Mouse (Mus musculus): ENCODE results near the gene Mia. TPM values are rescaled to one million over a fixed set of nuclear protein-coding genes. Genes with fewer than 3 reads are reported as not detected.
A peak's percentile ranks its signal among the peaks of the same experiment; 100 is the strongest.

Gene Mia
- polyA plus RNA-seq, 1 experiment from 2014 or later: 9.3 TPM

DNA sequence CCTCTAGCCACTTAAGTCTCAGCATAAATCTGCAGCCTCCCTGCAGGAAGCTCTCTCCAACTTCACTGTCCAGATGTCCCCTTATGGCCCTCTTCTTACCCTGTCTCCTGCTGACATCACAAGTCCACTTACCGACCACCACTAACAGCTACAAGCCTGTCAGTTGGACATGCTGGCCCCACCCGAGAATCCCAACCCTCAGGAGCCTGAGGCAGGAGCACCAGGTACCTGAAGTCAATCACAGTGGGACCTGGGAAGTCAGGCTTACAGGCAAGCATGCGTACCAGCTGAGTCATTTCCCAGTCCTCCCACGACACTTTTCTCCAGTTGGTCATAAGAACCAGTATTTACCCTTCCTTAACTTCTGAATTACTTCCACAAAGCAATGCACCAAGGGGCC lies 12.8 kb upstream of the Mia start:
- peaks cover 40% of the 10 kb centered on the region for H3K36me3 ChIP-seq (ENCODE audit: control insufficient read depth, insufficient read depth, low read length)
- WGBS: 70% methylated on average over 4 of the region's 4 CpGs

DNA sequence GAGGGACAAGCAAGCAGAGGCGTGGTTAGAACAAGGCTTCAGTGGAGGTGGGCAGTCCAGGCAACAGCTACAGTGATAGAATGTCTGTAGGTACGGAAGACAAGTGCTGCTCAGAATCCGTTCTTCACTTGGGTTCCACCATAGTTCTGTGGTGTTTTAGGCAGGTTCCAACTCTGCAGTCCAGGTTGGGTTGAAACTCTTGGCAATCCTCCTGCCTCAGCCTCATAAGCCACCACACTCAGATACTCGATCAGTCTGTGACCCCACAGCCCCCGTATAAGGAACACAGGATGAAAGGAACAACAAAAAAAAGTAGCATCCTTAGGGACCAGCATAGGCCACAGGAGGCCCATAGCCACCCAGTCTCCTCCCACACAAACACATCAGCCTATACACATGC lies 11.5 kb upstream of the Mia start:
- Histone ChIP-seq H3K27me3 (ENCODE audit: control insufficient read depth, insufficient read depth, low read length) (no peaks in the 10 kb centered on the region), H3K4me3 (replicated peaks; ENCODE audit: low read length) (no peak overlapping the region), H3K4me2 (ENCODE audit: low read depth, low read length) (no peak overlapping the region), H3K4me1 (ENCODE audit: control insufficient read depth, insufficient read depth, low read length) (peaks cover 8% of the 10 kb centered on the region), H3K36me3 (ENCODE audit: control insufficient read depth, insufficient read depth, low read length) (peaks cover 49% of the 10 kb centered on the region), H3K9me3 (replicated peaks; ENCODE audit: control insufficient read depth, low read length) (no peaks in the 10 kb centered on the region), H3K9ac (ENCODE audit: low read length) (no peak overlapping the region), H3K27ac (ENCODE audit: low read length) (no peak overlapping the region)
- ATAC-seq (ENCODE audit: insufficient read depth, low FRiP score): no peak
- WGBS: 93% methylated on average over 5 of the region's 5 CpGs

More for the DNA sequence above, 12.8 kb upstream of the Mia start:
- no peak overlapping the region for H3K27ac ChIP-seq (ENCODE audit: low read length)
- peak overlapping the region; percentile 27; the same call in 1 of the 2 replicates for H3K9ac ChIP-seq (ENCODE audit: low read length)
- H3K27me3 ChIP-seq (ENCODE audit: control insufficient read depth, insufficient read depth, low read length): no peaks in the 10 kb centered on the region
- H3K4me1 ChIP-seq (ENCODE audit: control insufficient read depth, insufficient read depth, low read length): peaks cover 8% of the 10 kb centered on the region
- H3K4me2 ChIP-seq (ENCODE audit: low read depth, low read length): no peak overlapping the region
- H3K9me3 ChIP-seq (replicated peaks; ENCODE audit: control insufficient read depth, low read length): no peaks in the 10 kb centered on the region
- no peak for ATAC-seq (ENCODE audit: insufficient read depth, low FRiP score)
- no peak overlapping the region for H3K4me3 ChIP-seq (replicated peaks; ENCODE audit: low read length)

DNA sequence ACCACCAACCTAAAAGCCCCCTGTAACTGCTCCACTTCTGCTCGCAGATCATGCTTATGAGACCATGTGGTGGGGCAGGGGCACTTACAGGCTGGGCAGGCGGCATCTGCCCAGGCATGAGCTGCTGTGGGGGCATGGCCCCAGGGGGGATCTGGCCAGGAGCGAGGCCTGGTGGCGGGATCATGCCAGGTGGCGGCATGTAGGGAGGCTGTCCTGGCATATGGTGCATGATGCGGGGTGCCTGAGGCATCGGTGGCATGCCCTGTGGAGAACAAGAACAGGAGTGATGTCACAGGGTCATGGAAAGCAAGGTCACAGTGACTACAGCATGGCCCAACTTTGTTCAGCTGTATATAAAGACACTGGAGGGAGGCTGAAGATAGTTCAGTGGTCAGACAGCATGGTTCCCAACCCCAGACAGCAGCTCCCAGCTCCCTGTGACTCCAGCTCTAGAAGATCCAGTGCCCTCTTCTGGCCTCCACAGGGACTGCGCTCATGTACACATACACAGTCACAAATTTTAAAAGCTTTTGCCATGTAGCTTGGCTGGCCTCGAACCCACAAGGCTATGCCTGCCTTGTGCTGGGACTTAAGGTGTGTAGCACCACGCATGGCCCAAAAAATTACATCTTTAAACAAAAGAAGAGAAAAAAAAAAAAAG lies 8.4 kb upstream of the Mia start:
- no peaks in the 10 kb centered on the region for H3K27me3 ChIP-seq (ENCODE audit: control insufficient read depth, insufficient read depth, low read length)
- H3K9ac ChIP-seq (ENCODE audit: low read length): no peak overlapping the region
- peaks cover 1% of the 10 kb centered on the region for H3K4me1 ChIP-seq (ENCODE audit: control insufficient read depth, insufficient read depth, low read length)
- H3K36me3 ChIP-seq (ENCODE audit: control insufficient read depth, insufficient read depth, low read length): peaks cover 70% of the 10 kb centered on the region
- no peak overlapping the region for H3K27ac ChIP-seq (ENCODE audit: low read length)
- ATAC-seq (ENCODE audit: insufficient read depth, low FRiP score): no peak
- no peak overlapping the region for H3K4me3 ChIP-seq (replicated peaks; ENCODE audit: low read length)
- H3K4me2 ChIP-seq (ENCODE audit: low read depth, low read length): no peak overlapping the region
- no peaks in the 10 kb centered on the region for H3K9me3 ChIP-seq (replicated peaks; ENCODE audit: control insufficient read depth, low read length)
- 97% methylated on average over 10 of the region's 10 CpGs for WGBS

DNA sequence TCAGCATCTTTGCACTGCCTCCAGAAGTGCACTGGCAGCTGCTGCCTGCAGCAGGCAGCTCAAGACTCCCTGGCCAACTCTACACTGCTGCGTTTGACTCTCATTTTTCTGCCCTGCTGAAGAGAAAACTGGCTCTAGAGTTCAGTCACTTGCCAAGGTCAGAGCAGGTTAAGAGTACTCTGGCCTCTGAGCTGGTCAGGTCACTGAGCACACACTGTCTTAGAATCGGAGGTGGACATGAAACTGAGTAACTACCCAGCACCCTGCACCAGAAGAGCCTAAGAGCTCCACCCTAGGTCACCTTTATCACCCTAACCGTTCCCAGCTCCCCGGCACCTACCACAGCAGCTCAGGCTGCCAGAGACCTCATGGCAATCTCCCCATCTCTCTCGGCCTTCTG lies 5.0 kb upstream of the Mia start:
- H3K36me3 ChIP-seq (ENCODE audit: control insufficient read depth, insufficient read depth, low read length): peaks cover 56% of the 10 kb centered on the region

DNA sequence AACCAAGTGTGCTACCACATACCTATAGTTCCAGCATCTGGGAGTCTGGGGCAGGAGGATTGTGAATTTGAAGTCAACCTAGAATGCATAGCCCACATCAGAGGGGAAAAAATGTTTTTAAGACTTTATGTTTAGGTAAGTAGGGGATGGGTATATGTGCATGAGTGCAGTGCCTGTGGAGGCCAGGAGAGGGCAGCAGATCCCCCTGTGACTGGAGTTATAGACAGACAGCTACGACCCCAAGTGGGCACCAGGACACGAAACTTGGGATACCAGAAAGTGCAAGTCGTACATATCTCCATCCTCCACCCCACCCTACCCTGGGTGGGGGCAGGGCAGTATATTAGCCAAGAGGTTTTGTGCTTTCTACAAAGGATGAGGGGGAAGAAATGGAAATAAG lies 4.0 kb upstream of the Mia start:
- WGBS: 73% methylated on average over 3 of the region's 3 CpGs
- ATAC-seq (ENCODE audit: insufficient read depth, low FRiP score): no peak
- no peaks in the 10 kb centered on the region for H3K27me3 ChIP-seq (ENCODE audit: control insufficient read depth, insufficient read depth, low read length)
- no peaks in the 10 kb centered on the region for H3K9me3 ChIP-seq (replicated peaks; ENCODE audit: control insufficient read depth, low read length)
- H3K36me3 ChIP-seq (ENCODE audit: control insufficient read depth, insufficient read depth, low read length): peaks cover 45% of the 10 kb centered on the region
- H3K4me1 ChIP-seq (ENCODE audit: control insufficient read depth, insufficient read depth, low read length): no peaks in the 10 kb centered on the region
- H3K4me3 ChIP-seq (replicated peaks; ENCODE audit: low read length): no peak overlapping the region
- no peak overlapping the region for H3K9ac ChIP-seq (ENCODE audit: low read length)
- no peak overlapping the region for H3K4me2 ChIP-seq (ENCODE audit: low read depth, low read length)
- no peak overlapping the region for H3K27ac ChIP-seq (ENCODE audit: low read length)

More for the DNA sequence above, 5.0 kb upstream of the Mia start:
- Histone ChIP-seq H3K4me2 (ENCODE audit: low read depth, low read length) (no peak overlapping the region), H3K27me3 (ENCODE audit: control insufficient read depth, insufficient read depth, low read length) (no peaks in the 10 kb centered on the region), H3K4me1 (ENCODE audit: control insufficient read depth, insufficient read depth, low read length) (no peaks in the 10 kb centered on the region), H3K4me3 (replicated peaks; ENCODE audit: low read length) (no peak overlapping the region), H3K27ac (ENCODE audit: low read length) (no peak overlapping the region), H3K9me3 (replicated peaks; ENCODE audit: control insufficient read depth, low read length) (no peaks in the 10 kb centered on the region), H3K9ac (ENCODE audit: low read length) (no peak overlapping the region)
- no peak for ATAC-seq (ENCODE audit: insufficient read depth, low FRiP score)
- 89% methylated on average over 5 of the region's 5 CpGs for WGBS

DNA sequence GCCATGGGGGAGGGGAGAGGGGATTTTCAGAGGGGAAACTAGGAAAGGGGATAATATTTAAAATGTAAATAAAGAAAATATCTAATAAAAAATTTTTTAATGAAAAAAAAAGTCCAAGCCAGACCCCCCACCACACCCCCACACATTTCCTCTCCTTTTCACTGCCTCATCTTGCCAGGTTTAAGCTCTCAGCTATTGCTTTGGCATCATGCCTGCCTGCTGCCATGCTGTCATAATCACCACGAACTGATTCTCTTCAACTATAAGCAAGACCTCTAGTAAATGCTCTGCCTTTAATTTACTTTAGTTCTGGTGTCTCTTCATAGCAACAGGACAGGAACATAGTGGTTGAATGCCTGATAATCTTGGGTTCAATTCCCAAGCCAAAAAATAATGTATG lies 1.5 kb upstream of the Mia start:
- Histone ChIP-seq H3K9ac (ENCODE audit: low read length) (no peak overlapping the region), H3K9me3 (replicated peaks; ENCODE audit: control insufficient read depth, low read length) (no peaks in the 10 kb centered on the region), H3K27ac (ENCODE audit: low read length) (no peak overlapping the region), H3K4me2 (ENCODE audit: low read depth, low read length) (no peak overlapping the region), H3K4me3 (replicated peaks; ENCODE audit: low read length) (no peak overlapping the region), H3K27me3 (ENCODE audit: control insufficient read depth, insufficient read depth, low read length) (no peaks in the 10 kb centered on the region), H3K4me1 (ENCODE audit: control insufficient read depth, insufficient read depth, low read length) (peaks cover 11% of the 10 kb centered on the region), H3K36me3 (ENCODE audit: control insufficient read depth, insufficient read depth, low read length) (peaks cover 24% of the 10 kb centered on the region)
- WGBS: 66% methylated on average over 1 of the region's 1 CpGs
- ATAC-seq (ENCODE audit: insufficient read depth, low FRiP score): no peak

DNA sequence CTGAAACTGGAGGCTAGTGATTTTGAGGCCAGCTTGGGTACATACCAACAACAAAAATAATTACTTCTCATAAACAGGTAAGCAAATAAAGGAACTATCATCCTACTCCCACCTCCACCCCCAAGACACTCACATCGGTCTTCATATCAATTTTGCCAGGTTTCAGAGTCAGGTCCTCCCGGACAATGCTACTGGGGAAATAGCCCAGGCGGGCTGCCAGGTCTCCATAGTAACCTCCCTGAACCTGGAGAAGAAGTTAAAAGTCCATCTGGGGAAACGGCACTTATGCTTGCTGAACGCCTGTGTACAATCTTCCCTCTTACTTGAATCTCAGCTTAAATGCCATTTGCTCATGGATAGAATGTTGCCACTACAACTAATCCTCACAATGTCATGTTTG lies 921 bp downstream of the Mia start:
- WGBS: 52% methylated on average over 5 of the region's 5 CpGs
- peaks cover 8% of the 10 kb centered on the region for H3K36me3 ChIP-seq (ENCODE audit: control insufficient read depth, insufficient read depth, low read length)
- no peaks in the 10 kb centered on the region for H3K9me3 ChIP-seq (replicated peaks; ENCODE audit: control insufficient read depth, low read length)
- ATAC-seq (ENCODE audit: insufficient read depth, low FRiP score): no peak
- H3K4me2 ChIP-seq (ENCODE audit: low read depth, low read length): no peak overlapping the region
- H3K4me1 ChIP-seq (ENCODE audit: control insufficient read depth, insufficient read depth, low read length): peaks cover 11% of the 10 kb centered on the region
- H3K27ac ChIP-seq (ENCODE audit: low read length): peak overlapping the region; percentile 97; the same call in 1 of the 2 replicates
- H3K9ac ChIP-seq (ENCODE audit: low read length): no peak overlapping the region
- H3K4me3 ChIP-seq (replicated peaks; ENCODE audit: low read length): no peak overlapping the region
- H3K27me3 ChIP-seq (ENCODE audit: control insufficient read depth, insufficient read depth, low read length): no peaks in the 10 kb centered on the region

DNA sequence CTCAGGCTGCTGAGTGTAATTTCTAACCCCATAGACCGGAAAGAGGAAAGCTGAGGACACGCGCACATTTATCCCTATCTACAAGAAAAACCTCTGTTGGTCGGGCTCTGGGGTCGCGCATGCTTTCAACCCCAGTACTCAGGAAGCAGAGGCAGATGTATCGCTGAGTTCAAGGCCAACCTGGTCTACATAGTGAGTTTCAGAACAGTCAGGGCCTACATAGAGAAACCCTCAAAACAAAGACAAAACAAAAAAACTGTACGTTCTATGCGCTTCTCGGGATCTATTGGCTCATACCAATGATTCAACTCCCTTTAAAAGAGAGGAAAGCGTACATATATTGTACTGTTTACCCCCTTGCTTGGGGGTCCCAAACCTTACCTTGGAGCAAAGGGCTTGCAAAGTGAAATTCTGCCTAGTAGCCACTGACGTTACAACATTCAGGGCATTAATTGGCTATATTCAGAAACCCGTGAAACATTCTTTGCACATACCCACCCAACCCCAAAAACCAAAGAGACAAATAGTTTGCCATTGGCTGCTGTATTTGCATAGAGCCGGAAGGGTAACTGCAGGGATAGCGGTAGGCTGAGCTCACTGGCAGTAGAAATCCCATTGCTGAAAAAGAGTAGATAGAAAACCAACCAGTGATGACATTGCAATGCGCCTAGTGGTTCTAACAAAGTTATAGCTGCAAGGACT lies 1.6 kb downstream of the Mia start:
- peaks cover 11% of the 10 kb centered on the region for H3K4me1 ChIP-seq (ENCODE audit: control insufficient read depth, insufficient read depth, low read length)
- H3K27ac ChIP-seq (ENCODE audit: low read length): peak overlapping the region; percentile 97
- H3K27me3 ChIP-seq (ENCODE audit: control insufficient read depth, insufficient read depth, low read length): no peaks in the 10 kb centered on the region
- no peaks in the 10 kb centered on the region for H3K9me3 ChIP-seq (replicated peaks; ENCODE audit: control insufficient read depth, low read length)
- no peak for ATAC-seq (ENCODE audit: insufficient read depth, low FRiP score)
- peak overlapping the region; percentile 58 for H3K4me2 ChIP-seq (ENCODE audit: low read depth, low read length)
- H3K4me3 ChIP-seq (replicated peaks; ENCODE audit: low read length): peak overlapping the region; percentile 91
- 42% methylated on average over 16 of the region's 16 CpGs for WGBS
- H3K9ac ChIP-seq (ENCODE audit: low read length): peak overlapping the region; percentile 65
- peaks cover 3% of the 10 kb centered on the region for H3K36me3 ChIP-seq (ENCODE audit: control insufficient read depth, insufficient read depth, low read length)

DNA sequence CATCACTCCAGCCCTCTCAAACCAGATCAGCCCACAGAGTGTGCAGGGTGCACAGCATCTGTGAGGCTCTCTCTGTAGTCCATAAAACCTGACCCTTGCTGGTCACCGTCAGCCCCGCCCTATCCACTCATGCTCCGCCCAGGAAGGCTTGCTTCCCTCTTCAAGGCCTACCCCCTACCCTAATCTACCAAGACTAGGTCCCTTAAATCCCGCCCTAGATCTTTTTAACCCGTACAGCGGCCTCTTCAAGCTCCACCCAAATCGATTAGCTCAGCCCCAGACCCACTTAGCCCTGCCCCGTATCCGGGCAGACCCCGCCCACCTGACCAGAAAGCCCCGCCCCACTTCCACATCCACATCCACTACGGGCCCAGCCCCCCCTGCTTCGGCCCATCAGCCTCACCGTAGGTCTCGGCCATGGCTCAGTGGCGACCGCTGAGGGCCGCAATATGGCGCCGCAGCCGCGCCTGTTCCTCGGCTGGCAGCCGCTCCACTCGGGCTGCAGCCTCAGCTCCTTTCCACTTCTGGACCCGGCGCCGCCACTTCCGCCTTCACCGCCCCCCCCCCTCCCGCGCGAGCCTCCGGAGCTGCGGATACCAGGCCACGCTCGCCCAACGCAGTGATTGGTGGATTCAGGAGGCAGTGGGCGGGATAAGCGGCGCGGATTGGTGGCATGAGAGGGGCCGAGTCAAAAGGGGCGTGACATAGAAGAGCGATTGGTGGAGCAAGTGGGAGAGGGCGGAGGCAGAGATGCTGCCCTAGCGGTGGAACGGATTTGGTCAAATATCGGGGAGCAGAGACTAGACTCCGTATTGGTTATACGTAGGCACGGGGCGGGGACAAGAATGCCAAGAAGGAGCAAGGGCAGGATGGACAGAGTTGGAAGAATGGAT lies 2.4 kb downstream of the Mia start, which contains the start of gene Rab4b:
Gene Rab4b, minus strand, starts transcription at position 573 of the 893 bp plus-strand sequence.
- Histone ChIP-seq H3K27me3 (ENCODE audit: control insufficient read depth, insufficient read depth, low read length) (no peaks in the 10 kb centered on the region), H3K4me3 (replicated peaks; ENCODE audit: low read length) (peak within 1 kb of the TSS; percentile 91), H3K36me3 (ENCODE audit: control insufficient read depth, insufficient read depth, low read length) (peaks cover 3% of the 10 kb centered on the region), H3K4me1 (ENCODE audit: control insufficient read depth, insufficient read depth, low read length) (peaks cover 11% of the 10 kb centered on the region), H3K9ac (ENCODE audit: low read length) (peak within 1 kb of the TSS; percentile 85), H3K27ac (ENCODE audit: low read length) (peak within 1 kb of the TSS; percentile 97), H3K4me2 (ENCODE audit: low read depth, low read length) (peak within 1 kb of the TSS; percentile 63), H3K9me3 (replicated peaks; ENCODE audit: control insufficient read depth, low read length) (no peaks in the 10 kb centered on the region)
- WGBS: under 1% methylated on average over 53 of the region's 53 CpGs
- ATAC-seq (ENCODE audit: insufficient read depth, low FRiP score): peak; percentile 98

Measured in stomach, embryonic 16.5 days (tissue).